Mouse (Mus musculus): Measurements from ENCODE around the gene Cdhr3.

Cdhr3 gene

DNA sequence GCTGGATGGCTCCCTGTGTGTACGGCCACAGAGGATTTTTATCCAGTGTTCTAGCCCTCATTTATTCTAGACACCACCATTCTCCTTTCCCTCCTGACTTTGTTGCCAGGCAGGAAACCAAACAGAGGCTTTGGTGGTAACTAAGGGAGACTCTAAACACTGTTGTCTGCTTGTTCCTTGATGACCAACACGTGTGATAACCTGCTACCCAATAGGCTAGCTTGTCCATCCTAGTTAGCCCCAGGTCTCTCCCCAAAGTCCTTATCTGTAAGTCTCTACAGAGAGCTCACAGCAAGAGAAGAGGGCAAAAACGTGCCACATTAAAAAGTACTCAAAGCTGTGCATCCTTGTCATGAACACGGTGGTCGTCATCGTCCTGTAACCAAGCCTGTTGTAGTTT lies at the start of gene Cdhr3:
TSS of gene Cdhr3 (minus strand) at position 101 of the 400 bp plus-strand sequence.
- in situ Hi-C loops (cut with MboI, MseI) = no loop called here

DNA sequence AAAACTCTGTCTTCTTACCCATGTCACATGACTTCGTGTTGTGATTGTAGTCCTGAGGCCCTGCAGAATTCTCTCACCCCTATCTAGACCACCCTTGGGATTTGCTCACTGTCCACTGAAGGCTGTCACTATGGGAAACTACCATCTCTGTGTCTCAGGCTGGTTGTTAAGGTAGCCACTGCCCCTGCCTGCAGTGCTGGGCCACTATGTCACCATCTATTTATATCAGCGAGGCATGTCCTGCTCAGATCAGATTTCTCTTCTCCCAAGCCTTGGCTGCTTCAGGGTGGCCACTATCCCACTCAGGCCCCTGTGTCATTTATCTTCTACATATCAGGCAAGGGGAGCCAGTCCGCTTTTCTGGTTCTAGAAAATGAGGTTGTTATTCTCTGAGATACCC lies 46.4 kb upstream of the Cdhr3 start:
- in situ Hi-C loops (cut with MboI, MseI) = no loop called here

DNA sequence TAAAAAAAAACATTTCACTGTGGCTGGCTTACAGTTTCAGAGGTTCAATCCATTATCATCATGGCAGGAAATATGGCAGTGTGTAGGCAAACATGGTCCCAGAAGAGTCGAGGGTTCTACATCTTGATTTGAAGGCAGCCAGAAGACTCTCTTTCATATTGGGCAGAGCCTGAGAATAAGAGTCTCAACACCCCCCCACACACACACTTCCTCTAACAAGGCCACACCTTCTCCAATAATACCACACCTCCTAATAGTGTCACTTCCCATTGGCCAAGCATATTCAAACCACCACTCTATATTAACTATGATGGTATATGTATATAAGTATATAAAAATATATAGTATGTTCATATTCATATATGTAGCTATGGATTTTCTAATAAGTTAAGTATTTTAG lies 45.2 kb upstream of the Cdhr3 start:
- in situ Hi-C loops (cut with MboI, MseI) = no loop called here

DNA sequence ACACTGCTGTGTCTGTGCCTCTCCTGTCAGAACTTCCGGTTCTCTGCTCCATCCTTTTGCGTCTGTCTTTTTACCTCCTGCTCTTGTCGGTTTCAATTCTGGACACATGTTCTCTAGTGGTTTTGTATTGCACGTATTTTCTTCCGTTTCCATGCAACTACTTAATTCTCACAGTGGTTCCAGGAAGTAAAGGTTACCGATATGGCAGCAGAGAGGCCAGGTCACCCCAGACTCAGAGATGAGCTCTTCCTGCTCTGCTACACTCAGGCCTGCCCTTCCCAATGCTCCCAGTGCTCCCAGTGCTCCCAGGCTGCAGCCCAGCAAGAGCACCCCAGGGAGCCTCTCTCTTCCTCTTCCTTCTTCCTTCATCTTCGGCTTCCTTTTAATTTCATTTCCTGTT lies 39.1 kb upstream of the Cdhr3 start:
- in situ Hi-C loops (cut with MboI, MseI) = no loop called here

DNA sequence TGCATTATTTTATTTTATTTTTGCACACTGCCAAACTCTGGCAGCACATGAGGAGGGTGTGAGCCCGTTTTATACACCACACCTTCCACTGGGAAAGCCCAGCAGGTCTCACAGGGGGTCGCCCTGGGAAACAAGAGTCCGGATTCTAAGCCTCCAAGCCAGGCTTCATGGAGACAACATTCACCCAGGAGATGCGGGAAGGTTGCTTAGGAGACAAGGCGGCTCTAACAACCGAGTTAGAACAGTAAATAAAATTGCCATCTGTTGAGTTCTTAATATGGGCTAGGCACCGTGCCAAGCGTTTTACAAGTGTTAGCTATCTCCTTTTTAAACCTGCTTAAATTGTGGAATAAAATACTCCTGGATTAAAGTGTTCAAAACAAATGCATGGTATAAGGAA lies 37.7 kb upstream of the Cdhr3 start:
- in situ Hi-C loops (cut with MboI, MseI) = no loop called here

DNA sequence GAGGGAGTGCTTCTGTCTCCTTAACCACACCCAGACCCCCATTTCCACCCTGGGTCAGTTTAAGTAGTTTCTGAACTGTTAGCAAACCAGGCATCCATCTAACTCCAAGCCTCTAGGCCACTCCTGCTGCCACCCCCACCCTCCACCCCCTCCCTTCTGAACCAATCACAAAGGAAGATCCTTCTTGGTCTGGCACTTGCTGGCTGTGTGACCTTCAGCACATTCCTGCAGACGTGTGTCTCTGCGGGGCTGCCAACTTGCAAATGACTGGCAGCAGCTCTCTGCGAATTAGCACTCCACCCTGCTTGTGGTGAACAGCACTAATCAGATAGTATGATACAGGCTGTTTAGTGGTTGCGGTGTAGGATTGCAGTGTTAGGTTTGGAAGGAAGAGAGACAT lies 36.7 kb upstream of the Cdhr3 start:
- in situ Hi-C loops (cut with MboI, MseI) = no loop called here

DNA sequence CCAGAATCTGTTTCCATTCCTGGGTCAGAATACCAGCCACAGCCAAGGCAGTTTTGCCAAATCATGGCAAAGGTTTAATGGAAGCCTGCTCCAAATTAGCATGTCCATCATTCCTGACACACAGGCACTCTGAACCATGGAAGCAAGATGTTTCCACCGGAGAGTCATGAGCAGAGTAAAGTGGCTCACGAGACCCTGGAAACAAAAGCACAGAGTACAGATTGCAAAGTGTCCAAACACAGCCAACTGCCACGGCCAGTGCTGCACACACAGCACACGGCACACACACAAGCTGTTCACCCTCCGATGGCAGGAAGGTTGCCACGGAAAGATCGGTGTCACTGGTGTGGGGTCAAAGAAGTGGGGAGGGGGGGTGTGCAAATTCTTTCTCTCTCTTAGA lies 36.0 kb upstream of the Cdhr3 start:
- in situ Hi-C loops (cut with MboI, MseI) = no loop called here

DNA sequence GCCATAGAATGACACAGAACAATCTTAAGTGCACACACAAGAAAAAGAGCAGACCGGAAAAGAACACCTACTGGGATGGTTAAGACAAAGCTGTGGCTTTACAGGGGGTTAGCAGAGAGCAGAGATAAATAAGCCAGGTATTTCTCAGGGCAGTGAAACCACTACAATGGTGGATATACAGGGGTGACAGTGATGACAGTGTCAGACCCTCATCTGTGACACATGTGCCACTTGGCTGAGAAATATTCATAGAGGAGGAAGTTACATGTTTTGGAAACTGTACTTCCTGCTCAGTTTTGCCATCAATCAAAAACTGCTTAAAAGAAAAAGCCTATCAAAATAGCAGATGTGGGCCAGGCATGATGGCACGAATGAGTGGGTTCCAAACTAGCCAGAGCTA lies 35.4 kb upstream of the Cdhr3 start:
- in situ Hi-C loops (cut with MboI, MseI) = no loop called here

DNA sequence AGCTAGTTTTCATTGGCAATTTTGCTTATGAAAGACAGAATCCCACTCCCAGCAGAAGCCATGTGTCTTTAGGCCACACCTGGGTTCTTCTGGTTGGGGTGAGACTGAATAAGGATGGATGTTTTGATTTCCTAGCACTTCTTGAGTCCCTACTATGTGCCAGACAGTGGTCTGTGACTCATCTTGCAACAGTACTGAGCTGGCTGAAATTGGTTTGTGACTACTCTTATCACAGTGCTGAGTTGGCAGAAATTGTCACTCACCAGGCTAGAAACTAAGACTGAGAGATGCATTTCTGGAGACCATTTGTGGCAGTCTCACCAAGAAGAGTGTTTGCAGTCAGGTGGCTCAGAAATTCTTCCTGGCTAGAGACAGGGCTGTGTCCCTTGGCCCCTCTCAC lies 33.6 kb upstream of the Cdhr3 start:
- in situ Hi-C loops (cut with MboI, MseI) = no loop called here

DNA sequence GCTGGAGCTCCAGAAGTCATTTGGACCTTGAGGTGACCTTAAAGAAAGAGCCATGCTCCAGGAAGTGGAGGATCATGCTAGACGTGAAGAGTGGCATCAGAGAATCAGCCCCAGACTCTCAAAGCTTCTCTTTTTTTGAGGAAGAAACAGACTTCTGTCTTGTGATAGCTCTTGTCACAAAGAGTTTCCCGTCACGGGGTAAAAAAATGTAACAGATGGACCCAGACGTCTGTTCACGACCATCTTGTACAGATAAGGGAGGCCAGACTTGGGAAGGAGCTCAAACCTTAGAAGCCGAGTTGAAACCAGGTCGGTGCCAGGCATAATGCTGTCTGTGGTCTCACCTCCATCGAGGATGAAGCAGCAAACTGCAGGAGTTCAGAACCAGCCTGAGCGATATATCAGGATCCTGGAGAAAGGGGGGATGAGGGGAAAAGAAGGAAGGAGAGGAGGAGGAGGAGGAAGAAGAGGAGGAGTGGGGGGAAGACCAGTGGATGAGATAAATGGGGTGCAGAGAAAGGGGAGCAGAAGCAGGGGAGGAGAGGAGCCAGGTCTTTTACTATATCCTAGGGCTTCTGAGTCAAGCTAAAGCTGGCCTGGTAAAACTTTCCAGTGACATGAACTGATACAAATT lies 33.0 kb upstream of the Cdhr3 start:
- in situ Hi-C loops (cut with MboI, MseI) = no loop called here

DNA sequence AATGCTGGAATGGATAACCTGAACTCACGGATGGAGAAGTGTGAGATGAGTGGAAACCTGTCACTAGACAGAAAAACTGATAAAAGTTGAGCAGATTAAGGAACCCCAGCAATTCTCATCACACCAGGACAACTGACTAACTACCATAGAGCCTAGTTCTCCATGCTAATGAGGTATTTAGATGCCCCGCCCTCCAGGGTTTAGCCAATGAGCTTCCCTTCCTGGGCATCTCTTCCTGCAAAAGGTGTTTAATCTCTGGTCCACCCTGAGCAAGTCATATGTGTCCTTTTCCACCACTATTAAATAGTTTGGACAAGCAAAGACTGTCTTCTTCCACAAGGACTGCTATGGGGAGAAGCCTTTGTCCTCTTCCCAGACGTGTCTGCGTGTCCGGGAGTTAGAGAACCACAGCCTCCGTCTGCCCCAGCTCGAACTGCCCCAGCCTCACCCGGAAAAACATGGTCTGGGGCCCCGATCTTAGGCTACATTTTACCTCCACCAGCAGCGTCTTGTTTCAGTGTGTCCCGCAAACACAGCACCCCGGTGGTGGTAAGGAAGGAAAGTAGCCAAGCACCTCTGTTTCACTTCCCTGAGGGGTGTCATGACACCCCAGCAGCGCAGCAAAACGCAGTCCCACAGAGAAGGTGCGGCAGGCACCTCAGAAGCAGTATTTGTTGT lies 26.1 kb upstream of the Cdhr3 start:
- in situ Hi-C loops (cut with MboI, MseI) = no loop called here

DNA sequence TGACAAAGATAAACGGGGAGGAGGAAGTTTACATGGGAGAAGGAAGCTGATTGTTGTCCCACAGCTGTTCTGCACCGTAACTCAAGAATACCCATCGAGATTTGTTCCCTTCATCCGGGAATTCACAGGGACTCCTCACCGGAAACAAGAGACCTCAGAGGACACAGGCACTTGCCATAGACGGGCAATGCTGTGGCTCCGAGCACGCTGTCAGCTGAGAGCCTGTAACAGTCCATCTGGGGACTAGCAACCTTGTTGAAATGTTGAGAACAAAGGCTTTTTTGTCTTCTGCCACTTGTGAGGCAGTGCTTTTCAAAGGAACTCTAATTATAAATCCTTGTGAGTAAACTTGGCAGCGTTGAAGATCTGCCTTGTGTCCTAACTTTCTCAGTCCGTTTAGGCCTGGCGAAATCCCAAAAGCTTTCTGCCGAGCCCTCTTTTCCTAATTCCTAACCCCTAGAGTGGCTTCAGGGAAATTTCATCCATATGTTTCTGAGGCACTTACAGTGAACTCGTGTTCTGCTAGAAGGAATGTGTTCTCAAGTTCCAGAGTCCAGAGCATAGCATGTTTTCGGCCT lies 18.3 kb upstream of the Cdhr3 start:
- in situ Hi-C loops (cut with MboI, MseI) = no loop called here

DNA sequence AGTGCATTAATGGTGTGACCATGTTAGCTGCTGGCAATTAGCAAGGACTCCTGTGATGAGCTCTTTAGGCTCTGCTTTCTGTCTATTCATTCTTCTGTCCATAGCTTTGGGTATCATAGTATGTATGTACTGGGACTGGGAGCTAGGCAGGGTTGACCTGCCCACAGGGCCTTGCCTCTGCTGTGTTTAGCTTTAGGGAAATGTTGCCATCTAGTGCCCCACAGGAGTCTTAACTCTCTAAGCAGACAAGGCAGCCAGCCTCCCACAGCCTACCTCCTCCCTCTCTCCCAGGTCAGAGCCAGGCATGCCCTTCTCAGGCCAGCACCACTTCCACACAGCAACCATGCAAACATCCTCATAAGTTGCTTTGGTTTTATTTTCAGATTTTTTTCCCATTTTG lies 16.9 kb upstream of the Cdhr3 start:
- in situ Hi-C loops (cut with MboI, MseI) = loop anchor here (10.0 kb wide), 1 partner anchor 175 kb away; no protein-coding TSS in a partner anchor

DNA sequence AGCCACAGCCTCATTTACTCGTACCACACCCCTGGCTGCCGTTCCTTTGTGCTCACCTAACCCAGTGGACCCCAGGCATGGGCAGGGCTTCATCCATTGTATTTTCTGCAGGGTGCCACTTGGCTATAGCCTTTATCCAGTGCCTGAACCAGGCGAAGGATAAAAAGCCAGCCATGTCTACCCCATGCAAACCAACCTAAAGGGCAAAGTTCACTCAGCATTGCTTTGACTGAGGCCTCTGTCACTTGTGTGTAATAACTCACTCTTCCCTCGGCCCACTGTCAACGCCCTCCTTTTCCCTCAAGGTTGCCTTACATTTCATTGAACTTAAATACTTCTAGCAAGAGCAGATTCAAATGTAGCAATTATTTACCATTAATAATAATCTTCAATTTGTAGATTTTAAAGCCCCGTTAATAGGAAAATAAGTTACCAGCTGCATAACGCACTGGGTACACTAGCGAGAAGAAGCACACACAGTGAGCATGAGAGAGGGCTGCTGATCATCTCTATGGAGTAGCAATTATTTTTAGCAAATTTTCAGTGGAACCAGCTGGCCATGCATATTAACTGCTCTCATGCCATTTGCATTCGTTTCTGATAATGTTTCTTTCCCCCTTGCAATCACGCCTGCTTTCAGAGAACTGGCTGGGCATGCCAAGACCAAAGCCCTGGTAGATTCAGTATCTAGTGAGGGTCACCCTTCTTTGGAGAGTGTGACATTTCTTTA lies 13.9 kb upstream of the Cdhr3 start:
- in situ Hi-C loops (cut with MboI, MseI) = loop anchor here (10.0 kb wide), 1 partner anchor 172 kb away; no protein-coding TSS in a partner anchor

DNA sequence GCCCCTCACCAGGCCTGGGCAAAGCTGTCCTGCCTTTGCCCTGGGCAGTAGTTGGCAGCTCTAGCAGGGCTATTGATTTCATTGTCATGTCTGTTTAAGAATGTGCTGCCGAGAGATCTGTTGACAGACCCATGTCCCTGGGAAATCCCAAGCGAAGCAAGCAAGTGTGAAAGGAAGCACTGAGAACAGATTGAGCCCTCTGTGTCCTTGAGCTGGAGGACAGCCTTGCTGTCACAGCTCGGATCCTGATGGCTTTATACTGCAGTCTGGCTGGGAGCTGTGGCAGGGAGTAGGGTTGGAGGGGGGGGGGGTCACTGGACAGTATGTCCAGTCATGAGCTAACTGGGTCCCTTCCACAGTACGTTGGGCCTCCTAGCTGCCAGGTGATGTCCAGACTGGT lies 13.0 kb upstream of the Cdhr3 start:
- in situ Hi-C loops (cut with MboI, MseI) = loop anchor here (10.0 kb wide), 1 partner anchor 171 kb away; no protein-coding TSS in a partner anchor

DNA sequence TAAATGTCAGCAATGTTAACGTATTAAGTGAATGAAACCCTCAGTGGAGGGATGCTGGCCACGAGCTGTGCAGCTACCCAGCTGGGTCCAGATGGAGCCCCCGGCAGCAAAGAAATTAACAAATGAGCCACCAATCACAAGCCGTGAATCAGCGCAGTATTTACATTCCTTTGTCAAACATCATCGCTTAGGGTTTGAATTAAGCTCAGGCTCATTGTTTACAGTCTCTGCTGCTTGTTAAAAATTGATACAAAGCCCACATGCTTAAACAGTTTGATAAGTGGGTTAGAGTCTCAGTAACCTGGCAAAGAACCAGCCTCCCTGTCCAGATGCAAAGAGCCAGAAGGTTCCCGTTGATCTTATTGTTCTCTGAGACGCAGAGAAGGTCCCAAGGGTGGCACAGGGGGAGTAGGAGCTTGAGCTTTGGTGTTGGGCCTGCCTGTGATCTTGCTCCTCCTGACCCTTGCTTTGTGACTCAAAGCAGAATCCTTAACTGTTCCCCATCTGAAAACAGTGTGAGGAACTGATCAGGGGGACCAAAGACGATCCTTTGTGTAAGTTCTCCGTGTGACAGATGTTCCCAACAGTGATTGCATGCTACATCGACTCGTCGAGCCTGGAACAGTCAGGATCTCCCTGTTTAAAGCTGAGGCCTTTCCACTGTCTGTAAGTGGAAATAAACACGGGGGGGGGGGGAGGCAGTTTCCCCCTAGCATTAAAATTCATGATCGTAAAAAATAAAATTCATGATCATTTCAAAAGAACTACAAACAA lies 9.9 kb upstream of the Cdhr3 start:
- in situ Hi-C loops (cut with MboI, MseI) = loop anchor here (5.0 to 10.0 kb wide), 2 partner anchors 75 to 168 kb away; no protein-coding TSS in a partner anchor

DNA sequence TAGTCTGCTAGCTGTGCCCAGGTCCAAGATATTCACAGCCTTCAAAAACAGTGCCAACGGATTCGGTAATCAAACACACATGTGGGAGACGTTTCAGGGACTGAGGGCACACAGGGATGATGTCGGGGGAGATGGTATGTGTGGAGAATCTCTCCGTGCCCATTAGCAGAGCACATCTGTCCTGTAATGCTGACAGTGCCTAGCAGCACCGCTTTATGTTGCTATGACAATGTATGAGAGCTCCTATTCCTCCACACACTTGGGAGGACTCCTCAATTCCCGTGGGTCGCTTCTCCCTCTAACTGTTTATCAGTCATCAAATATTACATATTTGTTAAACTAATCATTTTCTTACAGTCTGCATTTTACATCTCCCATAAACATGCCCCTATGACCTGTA lies 9.0 kb upstream of the Cdhr3 start:
- in situ Hi-C loops (cut with MboI, MseI) = loop anchor here (5.0 to 10.0 kb wide), 2 partner anchors 74 to 167 kb away; no protein-coding TSS in a partner anchor

DNA sequence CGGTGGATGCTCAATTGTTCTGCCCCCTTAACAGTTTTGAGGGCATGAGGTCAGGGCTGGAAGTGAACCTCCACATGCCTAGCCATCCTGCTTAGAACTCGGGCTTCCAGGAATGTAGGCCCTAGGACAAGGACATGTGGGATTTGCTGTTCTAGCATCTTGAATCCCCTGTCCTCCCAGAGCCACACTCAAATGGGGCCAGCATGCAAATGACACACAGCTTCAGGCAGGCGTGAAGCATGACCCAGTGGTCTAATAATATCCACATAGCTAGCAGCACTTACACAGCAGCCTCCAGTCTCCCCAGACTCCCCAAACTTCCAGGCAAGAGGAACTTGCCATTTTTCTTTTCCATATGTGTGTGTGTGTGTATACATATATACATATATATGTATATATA lies 3.3 kb upstream of the Cdhr3 start:
- in situ Hi-C loops (cut with MboI, MseI) = no loop called here

DNA sequence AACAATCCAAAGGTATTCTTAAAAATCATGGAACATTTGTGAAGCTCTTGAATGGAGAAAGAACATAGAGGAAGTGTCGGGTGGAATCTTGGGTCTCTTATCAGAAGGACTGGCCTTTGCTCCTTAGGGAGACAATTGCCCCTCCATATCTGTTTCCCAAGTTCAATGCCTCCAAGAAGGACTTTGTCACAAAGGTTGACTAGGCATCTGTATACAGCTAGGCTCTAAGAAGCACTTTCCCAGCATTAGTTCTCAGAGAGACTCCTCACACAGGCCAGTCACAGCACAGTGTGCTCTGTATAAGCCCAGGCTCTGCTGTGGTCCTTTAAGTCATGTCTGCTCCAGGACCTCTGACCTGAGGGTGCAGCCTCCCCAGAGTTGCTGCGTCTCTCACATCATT lies 479 bp downstream of the Cdhr3 start:
- in situ Hi-C loops (cut with MboI, MseI) = no loop called here

DNA sequence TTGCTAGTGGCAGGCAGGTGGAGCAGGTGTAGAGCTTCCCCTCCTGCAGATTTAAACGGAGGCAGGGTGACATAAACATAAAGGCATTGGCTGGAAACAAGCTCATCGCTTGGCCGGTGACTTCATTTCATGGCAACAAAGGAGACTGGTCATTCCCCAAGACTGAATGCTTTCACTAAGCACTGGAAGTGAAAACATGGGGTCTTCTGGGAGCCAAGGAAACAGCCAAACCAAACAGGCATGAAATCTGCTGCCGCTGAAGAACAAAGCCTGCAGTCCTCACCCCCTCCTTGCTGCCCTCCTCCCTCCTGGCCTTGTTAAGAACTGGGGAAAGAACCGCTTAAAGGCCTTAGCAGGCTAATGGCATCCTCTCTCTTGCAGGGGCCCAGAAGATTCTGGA lies 6.5 kb downstream of the Cdhr3 start:
- in situ Hi-C loops (cut with MboI, MseI) = no loop called here

DNA sequence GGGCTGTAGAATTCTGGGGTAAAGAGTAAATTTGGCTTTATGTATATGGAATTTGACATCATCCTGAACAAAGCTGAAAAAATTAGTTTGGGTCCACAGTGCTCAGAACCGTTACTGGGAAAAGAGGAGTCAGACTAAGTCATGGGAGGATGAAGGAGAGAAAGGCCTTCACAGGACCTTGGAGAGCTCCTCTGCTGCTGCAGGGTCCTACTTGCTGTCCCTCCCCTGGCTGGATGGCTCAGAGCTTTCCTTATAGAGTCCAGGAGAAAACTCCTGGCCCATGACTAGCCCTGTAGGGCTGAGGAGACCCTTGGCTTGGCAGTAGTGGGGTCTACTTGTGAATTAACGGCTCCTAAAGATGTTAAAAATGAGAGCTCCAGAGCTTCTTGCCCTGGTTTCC lies 8.0 kb downstream of the Cdhr3 start:
- in situ Hi-C loops (cut with MboI, MseI) = no loop called here

DNA sequence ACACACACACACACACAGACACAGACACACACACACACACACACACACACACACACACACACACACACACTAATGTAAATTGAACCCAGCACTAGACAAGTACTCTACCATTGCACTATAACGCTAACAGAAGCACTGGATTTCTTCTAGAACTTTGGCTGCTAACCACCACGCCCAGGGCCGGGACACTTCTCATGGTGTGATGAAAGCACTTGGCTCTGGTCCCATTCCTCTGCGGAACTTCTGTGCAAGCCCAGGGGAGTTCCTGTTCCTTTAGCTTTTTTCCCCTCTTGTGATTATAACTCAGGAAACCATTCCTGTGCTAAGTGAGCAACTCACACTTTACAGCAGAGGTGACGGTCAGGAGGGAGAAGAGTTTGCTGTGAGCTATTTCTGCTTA lies 9.3 kb downstream of the Cdhr3 start:
- in situ Hi-C loops (cut with MboI, MseI) = no loop called here
